Mouse (Mus musculus): Measurements from ENCODE around the gene Trub2. TPM values are rescaled to one million over a fixed set of nuclear protein-coding genes. Genes with fewer than 3 reads are reported as not detected.
A peak's percentile ranks its signal among the peaks of the same experiment; 100 is the strongest.
"Not testable (repeated sequence)": the region's sequence is repeated elsewhere in the genome, so short reads cannot be mapped to it uniquely, and the experiment has no call there.

Gene Trub2
- polyA plus RNA-seq, 1 experiment from 2014 or later: 11.1 TPM

DNA sequence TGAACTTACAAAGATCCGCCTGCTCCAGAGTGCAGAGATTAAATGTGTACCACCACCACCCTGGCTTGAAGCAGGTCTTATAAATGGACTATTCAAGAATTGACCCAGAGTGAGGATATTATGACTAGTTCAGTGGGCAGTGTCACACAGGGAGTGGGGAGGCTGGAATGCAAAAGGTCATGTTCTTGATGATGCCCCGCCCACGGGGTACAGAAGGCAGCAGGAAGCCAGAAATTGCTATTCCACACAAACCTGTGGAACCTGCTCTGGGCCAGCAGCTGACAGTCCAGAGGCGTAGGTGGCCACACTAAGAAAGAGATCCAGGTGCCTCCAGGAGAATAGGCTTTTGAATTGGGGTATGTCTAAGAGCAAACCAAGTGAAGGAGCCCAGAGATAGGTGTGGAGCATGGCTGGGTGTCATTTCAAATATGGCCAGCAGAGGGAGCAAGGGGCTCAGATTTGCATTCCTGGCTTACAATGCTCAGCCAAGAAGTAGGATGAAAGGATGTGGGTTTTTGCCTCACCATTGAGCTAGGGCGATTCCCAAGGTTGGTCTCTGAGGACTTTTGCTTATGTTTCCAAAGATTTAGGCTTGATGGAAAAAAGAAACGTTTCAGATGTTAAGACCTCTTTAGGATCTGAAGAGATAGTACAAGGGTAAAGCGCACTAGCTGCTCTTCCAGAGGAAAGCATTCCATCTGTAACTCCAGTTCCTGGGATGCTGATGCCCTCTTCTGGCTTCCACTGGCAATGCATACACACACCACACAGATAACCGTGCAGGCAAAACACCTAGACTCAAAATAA is 29.3 kb upstream of the Trub2 start:
- Histone ChIP-seq H3K27me3 (no peaks in the 10 kb centered on the region), H3K4me2 (no peak overlapping the region), H3K9me3 (replicated peaks) (no peaks in the 10 kb centered on the region), H3K9ac (no peak overlapping the region), H3K4me1 (replicated peaks) (peaks cover 26% of the 10 kb centered on the region), H3K27ac (replicated peaks) (no peak overlapping the region), H3K4me3 (replicated peaks) (no peak overlapping the region), H3K36me3 (replicated peaks) (peaks cover 8% of the 10 kb centered on the region)
- WGBS (ENCODE audit: insufficient replicate concordance): 40% methylated on average over 8 of the region's 8 CpGs
- no peak for ATAC-seq (ENCODE audit: insufficient read depth)

DNA sequence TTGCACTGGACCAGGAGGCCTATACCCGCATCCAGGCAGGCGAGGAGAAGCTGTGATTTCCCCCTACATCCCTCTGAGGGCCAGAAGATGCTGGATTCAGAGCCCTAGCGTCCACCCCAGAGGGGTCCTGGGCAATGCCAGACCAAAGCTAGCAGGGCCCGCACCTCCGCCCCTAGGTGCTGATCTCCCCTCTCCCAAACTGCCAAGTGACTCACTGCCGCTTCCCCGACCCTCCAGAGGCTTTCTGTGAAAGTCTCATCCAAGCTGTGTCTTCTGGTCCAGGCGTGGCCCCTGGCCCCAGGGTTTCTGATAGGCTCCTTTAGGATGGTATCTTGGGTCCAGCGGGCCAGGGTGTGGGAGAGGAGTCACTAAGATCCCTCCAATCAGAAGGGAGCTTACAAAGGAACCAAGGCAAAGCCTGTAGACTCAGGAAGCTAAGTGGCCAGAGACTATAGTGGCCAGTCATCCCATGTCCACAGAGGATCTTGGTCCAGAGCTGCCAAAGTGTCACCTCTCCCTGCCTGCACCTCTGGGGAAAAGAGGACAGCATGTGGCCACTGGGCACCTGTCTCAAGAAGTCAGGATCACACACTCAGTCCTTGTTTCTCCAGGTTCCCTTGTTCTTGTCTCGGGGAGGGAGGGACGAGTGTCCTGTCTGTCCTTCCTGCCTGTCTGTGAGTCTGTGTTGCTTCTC is 27.5 kb upstream of the Trub2 start:
- no peak overlapping the region for H3K4me3 ChIP-seq (replicated peaks)
- no peaks in the 10 kb centered on the region for H3K27me3 ChIP-seq
- H3K27ac ChIP-seq (replicated peaks): no peak overlapping the region
- peaks cover 10% of the 10 kb centered on the region for H3K36me3 ChIP-seq (replicated peaks)
- WGBS (ENCODE audit: insufficient replicate concordance): 66% methylated on average over 11 of the region's 11 CpGs
- ATAC-seq (ENCODE audit: insufficient read depth): no peak
- H3K9ac ChIP-seq: no peak overlapping the region
- H3K4me2 ChIP-seq: no peak overlapping the region
- H3K4me1 ChIP-seq (replicated peaks): peaks cover 24% of the 10 kb centered on the region
- no peaks in the 10 kb centered on the region for H3K9me3 ChIP-seq (replicated peaks)

DNA sequence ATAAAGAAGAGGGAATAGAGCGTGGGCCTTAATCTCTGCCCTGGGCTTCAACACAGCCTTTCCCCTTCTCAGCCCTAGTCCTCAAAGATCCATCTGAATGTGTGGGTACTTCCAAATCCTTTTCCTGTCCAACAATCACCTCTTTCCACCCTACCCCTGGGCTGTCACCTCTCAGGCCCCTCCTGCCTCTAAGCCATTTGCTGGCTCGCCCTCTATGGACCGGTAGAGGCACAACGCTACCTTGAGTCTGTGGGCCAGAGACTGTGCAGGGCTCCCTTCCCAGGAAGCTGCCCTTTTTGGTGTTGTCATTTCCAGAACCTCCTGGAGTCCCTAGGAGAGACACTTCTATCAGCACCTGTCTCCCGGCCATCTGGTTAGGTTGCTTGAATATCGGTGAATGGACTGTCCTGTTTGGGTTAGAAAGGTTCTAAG is 15.1 kb upstream of the Trub2 start:
- no peak overlapping the region for H3K27ac ChIP-seq (replicated peaks)
- H3K27me3 ChIP-seq: peaks cover 40% of the 10 kb centered on the region
- H3K36me3 ChIP-seq (replicated peaks): 0 out of 2 replicates have a peak, but pooled peaks cover 8% of the 10 kb centered on the region
- 25% methylated on average over 6 of the region's 6 CpGs for WGBS (ENCODE audit: insufficient replicate concordance)
- peaks cover 14% of the 10 kb centered on the region for H3K4me1 ChIP-seq (replicated peaks)
- H3K9ac ChIP-seq: peak overlapping the region; percentile 71; the same call in 1 of the 2 replicates
- ATAC-seq (ENCODE audit: insufficient read depth): no peak
- H3K4me3 ChIP-seq (replicated peaks): peak overlapping the region; percentile 72
- peak overlapping the region; percentile 98 for H3K4me2 ChIP-seq
- H3K9me3 ChIP-seq (replicated peaks): no peaks in the 10 kb centered on the region

DNA sequence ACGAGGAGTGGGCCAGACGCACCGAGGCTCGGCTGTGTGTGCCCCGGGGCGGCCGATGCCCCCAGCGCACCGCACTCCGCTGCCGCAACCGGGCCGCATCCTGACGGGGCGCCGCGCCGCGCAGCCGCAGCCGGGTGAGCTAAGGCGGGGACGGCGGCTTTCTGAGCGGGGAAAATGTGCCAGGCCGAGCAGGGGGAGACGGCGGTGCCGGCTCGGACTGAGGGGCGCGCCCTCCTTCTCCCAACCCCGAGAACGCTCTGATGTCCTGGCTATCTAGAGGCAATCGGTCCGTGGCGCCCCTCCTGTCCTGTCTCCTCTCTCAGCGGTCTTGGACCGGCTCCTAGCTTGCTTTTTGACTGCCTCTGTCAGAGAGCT is 14.5 kb upstream of the Trub2 start:
- Histone ChIP-seq H3K4me2 (peak overlapping the region; percentile 98), H3K4me1 (replicated peaks) (peaks cover 14% of the 10 kb centered on the region), H3K9me3 (replicated peaks) (no peaks in the 10 kb centered on the region), H3K27ac (replicated peaks) (no peak overlapping the region; the same call in 1 of the 2 replicates), H3K27me3 (peaks cover 40% of the 10 kb centered on the region), H3K36me3 (replicated peaks) (0 out of 2 replicates have a peak, but pooled peaks cover 8% of the 10 kb centered on the region), H3K9ac (peak overlapping the region; percentile 71), H3K4me3 (replicated peaks) (peak overlapping the region; percentile 72)
- WGBS (ENCODE audit: insufficient replicate concordance): under 1% methylated on average over 39 of the region's 39 CpGs
- ATAC-seq (ENCODE audit: insufficient read depth): no peak; the same call in 1 of the 2 replicates

DNA sequence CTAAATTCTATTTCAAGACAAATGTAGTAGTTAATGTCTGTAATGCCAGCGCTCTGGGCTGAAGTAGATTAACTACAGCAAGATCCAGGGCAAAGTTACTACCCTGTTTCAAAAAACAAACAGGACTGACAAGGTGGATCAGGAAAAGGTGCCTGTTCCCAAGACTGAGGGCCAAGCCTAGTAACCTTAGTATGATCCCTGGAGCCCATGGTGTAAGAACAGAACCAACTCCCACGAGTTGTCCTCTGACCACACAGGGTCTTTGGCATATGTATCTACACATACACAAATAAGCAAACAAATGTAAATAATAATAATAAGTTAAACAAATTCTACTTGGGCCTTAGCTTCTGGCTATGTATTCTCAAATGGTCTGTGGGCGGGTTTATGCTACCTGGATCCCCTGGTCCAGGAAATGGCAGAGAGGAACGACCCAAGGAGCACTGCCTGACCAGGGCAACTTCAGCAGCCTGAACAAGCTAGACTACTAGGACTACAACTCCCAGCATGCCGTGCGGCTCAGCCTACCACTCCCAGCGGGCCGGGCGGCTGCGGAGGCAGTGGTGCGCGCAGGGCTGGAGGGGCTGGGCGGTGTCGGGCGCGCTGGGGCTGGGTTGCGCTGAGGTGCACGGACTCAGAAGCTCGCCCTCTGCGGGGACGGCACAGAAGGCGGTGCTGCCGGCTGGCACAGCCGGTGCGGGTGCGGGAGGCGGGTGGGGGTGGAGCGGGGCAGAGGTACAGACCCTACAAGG is 13.9 kb upstream of the Trub2 start, which contains the start of gene Slc27a4:
Gene Slc27a4, plus strand, starts transcription at position 560 of the 752 bp plus-strand sequence.
- 0 out of 2 replicates have a peak, but pooled peaks cover 8% of the 10 kb centered on the region for H3K36me3 ChIP-seq (replicated peaks)
- peak; percentile 97 for ATAC-seq (ENCODE audit: insufficient read depth)
- peak within 1 kb of the TSS; percentile 98 for H3K4me2 ChIP-seq
- H3K4me3 ChIP-seq (replicated peaks): peak within 1 kb of the TSS; percentile 72
- H3K9me3 ChIP-seq (replicated peaks): no peaks in the 10 kb centered on the region
- 2% methylated on average over 28 of the region's 28 CpGs for WGBS (ENCODE audit: insufficient replicate concordance)
- H3K27ac ChIP-seq (replicated peaks): no peak within 1 kb of the TSS; the same call in 1 of the 2 replicates
- H3K4me1 ChIP-seq (replicated peaks): peaks cover 14% of the 10 kb centered on the region
- H3K9ac ChIP-seq: peak within 1 kb of the TSS; percentile 71
- peaks cover 40% of the 10 kb centered on the region for H3K27me3 ChIP-seq

DNA sequence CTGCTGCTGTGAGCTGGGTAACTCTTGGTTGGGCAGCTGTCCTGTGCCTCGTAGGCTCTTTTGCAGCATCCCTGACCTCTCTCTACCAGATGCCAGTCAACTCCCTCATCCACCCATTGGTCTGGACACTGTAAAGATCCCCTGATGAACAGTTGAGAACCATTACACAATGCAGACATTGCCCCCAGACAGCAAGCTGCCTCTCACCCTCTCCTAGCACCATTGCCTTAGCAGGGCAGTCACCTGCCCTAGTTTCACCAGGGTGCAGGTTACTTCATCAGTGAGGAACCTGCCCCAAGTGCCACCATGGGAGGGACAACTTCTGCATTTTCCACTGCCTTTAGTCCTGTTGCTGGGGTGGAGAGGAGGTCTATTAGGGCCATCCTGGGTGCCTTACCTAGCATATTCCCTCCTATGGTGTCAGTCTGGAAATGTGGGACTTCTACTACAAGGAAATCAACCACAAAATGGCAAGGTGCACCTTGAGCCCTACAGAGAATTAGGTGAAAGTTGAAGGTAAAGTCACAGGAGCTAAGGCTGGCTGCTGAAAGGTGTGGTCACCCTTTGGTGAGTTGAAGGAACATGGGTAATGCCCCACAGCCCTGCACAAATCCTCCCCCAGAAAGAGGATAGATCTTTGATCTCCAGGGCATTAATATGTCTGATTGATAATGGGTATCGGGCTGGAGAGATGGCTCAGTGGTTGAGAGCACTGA is 4.6 kb upstream of the Trub2 start:
- no peak overlapping the region for H3K4me2 ChIP-seq
- 75% methylated on average over 2 of the region's 2 CpGs for WGBS (ENCODE audit: insufficient replicate concordance)
- no peak overlapping the region for H3K9ac ChIP-seq
- H3K27me3 ChIP-seq: no peaks in the 10 kb centered on the region
- H3K4me1 ChIP-seq (replicated peaks): peaks cover 12% of the 10 kb centered on the region
- H3K9me3 ChIP-seq (replicated peaks): no peaks in the 10 kb centered on the region
- peaks cover 18% of the 10 kb centered on the region; the same call in 1 of the 2 replicates for H3K36me3 ChIP-seq (replicated peaks)
- H3K4me3 ChIP-seq (replicated peaks): no peak overlapping the region
- ATAC-seq (ENCODE audit: insufficient read depth): no peak
- no peak overlapping the region for H3K27ac ChIP-seq (replicated peaks)

DNA sequence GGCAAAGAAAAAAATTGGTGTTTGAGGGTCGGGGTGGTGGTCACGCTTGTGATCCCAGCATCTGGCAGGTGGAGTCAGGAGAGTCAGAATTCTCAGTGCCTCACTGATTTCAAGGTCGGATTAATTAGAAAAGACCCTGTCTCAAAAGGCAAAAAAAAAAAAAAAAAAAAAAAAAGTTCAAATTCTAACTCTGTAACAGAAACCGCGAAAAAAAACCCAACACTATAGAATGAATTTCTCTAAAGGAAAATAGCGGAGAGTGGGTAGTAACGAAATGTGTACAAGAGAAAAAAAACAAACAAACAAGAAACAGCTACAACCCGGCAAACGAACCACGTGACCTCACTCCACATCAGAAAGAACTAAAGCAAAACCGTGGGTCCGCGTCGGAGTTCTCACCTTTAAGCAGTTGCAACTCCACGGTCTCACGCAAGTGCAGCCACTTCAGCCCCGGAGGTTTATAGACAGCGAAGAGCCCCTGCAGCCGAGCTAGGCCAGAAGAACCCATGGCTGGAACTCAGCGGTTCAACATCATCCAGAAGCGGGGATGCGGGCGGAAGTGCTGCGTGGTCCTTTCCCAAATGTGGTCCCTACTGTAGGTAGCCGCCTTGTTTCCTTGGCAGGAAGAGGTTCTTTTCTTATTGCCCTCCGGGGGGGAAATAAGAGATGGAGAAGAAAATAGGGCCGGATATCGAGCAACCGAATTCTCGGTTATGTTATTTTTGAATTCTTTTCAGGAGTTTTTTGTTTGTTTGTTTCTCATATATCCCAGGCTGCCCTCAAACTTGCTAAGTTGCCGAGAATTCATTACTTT is 991 bp downstream of the Trub2 start, which contains the start of gene Coq4:
Gene Coq4, plus strand, starts transcription at position 390 of the 814 bp plus-strand sequence.
- H3K9ac ChIP-seq: peak within 1 kb of the TSS; percentile 65
- ATAC-seq (ENCODE audit: insufficient read depth): peak; percentile 85
- H3K4me1 ChIP-seq (replicated peaks): peaks cover 20% of the 10 kb centered on the region
- H3K4me2 ChIP-seq: peak within 1 kb of the TSS; percentile 89
- no peaks in the 10 kb centered on the region for H3K9me3 ChIP-seq (replicated peaks)
- H3K27me3 ChIP-seq: no peaks in the 10 kb centered on the region
- peak within 1 kb of the TSS; percentile 83 for H3K27ac ChIP-seq (replicated peaks)
- peak within 1 kb of the TSS; percentile 73 for H3K4me3 ChIP-seq (replicated peaks)
- peaks cover 41% of the 10 kb centered on the region for H3K36me3 ChIP-seq (replicated peaks)
- WGBS (ENCODE audit: insufficient replicate concordance): 1% methylated on average over 31 of the region's 31 CpGs

DNA sequence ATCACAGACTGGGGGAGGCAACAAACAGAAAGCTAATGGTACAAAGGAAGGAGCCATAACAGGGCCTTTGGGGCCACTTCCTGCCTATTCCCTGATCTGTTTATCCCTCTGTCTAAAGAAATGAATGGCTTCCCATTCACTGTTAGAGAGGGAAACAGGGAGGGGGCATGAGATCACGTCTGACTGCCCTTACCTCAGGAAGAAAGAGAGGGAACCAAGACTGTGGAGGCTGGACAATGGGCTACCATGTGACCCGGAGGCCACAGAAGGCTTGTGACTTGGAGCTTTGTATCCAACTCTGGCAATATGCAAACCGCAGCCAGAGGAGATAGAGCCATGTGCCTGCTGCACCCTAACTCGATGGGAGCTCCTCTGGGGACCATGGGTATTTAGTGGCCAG is 4.0 kb downstream of the Trub2 start:
- Histone ChIP-seq H3K9me3 (replicated peaks) (no peaks in the 10 kb centered on the region), H3K27ac (replicated peaks) (no peak overlapping the region), H3K27me3 (no peaks in the 10 kb centered on the region), H3K36me3 (replicated peaks) (peaks cover 64% of the 10 kb centered on the region), H3K4me3 (replicated peaks) (no peak overlapping the region), H3K9ac (no peak overlapping the region), H3K4me1 (replicated peaks) (peaks cover 20% of the 10 kb centered on the region), H3K4me2 (no peak overlapping the region)
- no peak for ATAC-seq (ENCODE audit: insufficient read depth)
- WGBS (ENCODE audit: insufficient replicate concordance): 58% methylated on average over 4 of the region's 4 CpGs

DNA sequence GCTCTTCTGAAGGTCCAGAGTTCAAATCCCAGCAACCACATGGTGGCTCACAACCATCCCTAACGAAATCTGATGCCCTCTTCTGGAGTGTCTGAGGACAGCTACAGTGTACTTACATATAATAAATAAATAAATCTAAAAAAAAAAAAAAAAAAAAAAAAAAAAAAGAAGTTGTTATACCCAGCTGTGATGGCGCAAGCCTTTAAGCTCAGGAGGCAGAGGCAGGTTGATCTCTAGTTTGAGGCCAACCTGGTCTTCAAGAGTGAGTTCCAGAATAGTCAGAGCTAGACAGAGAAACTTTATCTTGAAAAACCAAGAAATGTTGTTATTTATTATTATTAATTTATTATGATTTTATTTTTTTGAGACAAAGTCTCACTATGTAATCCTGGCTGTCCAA is 7.0 kb downstream of the Trub2 start:
- H3K36me3 ChIP-seq (replicated peaks): peaks cover 91% of the 10 kb centered on the region
- H3K4me3 ChIP-seq (replicated peaks); ATAC-seq (ENCODE audit: insufficient read depth); H3K27me3 ChIP-seq; H3K4me2 ChIP-seq; H3K9me3 ChIP-seq (replicated peaks); H3K9ac ChIP-seq; H3K4me1 ChIP-seq (replicated peaks); H3K27ac ChIP-seq (replicated peaks): not testable (repeated sequence)
- WGBS (ENCODE audit: insufficient replicate concordance): 83% methylated on average over 2 of the region's 2 CpGs

DNA sequence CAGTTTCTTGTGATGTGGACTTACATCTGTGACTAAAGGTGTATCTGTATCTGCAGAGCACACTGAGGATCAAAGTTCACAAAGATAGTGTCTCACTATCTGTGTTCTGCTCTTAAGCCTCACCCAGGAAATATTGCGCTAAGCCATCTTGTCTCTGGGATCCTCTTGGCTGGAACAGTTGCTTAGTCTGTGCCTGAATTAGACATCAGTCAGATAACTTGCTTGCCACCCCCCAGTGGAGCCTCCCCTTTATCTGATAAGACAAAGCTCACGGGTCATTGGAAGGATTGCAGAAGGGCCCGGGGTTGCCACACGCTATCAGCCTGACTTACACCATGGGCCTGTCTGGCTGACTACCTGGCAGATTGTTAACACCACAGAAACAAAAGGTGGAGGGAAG is 15.0 kb downstream of the Trub2 start:
- Histone ChIP-seq H3K4me2 (no peak overlapping the region), H3K9me3 (replicated peaks) (no peaks in the 10 kb centered on the region), H3K4me3 (replicated peaks) (no peak overlapping the region), H3K27me3 (no peaks in the 10 kb centered on the region), H3K4me1 (replicated peaks) (peaks cover 22% of the 10 kb centered on the region), H3K36me3 (replicated peaks) (peaks cover 20% of the 10 kb centered on the region), H3K9ac (no peak overlapping the region), H3K27ac (replicated peaks) (peak overlapping the region; percentile 35; the same call in 1 of the 2 replicates)
- 28% methylated on average over 4 of the region's 4 CpGs for WGBS (ENCODE audit: insufficient replicate concordance)
- ATAC-seq (ENCODE audit: insufficient read depth): no peak; the same call in 1 of the 2 replicates

All from liver, embryonic 15.5 days (tissue).